Mouse (Mus musculus): ENCODE results near the gene Olfr1364.
A peak's percentile ranks its signal among the peaks of the same experiment; 100 is the strongest.

DNA sequence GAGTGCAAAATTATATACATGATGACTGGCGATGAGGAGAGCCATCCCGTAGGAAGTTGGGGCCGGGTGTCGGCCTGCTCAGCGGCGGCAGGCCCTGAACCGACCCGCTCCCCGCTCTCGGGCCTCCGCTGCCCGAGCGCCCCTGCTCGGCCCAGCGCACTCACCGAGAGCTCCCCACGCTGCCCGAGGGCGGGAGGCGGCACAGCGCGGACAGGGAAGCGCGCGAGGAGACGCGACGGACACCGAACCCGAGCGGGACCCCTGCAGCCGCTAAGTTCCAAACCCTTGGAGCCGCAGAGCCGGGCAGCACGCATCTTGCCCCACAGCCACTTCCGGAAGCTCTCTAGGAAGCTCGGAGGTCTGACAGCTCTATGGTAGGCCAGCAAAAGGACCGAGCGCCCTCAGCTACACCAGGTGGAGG lies 50.8 kb downstream of the Olfr1364 start, which contains the start of gene Zkscan8:
- TF ChIP-seq CTCF (IDR thresholded peaks at IDR 0.05; ENCODE audit: low read depth): no peak; the same call in 1 of the 2 replicates
- TF ChIP-seq EP300 (IDR thresholded peaks at IDR 0.05; ENCODE audit: low read depth): peak; percentile 63; the same call in 1 of the 2 replicates
